Mouse (Mus musculus) cerebellum, adult 2 months (tissue): ENCODE data around the gene Ifna4.

Source experiments
- CTCF ChIP-seq: fragments of 200-500 bp; IDR thresholded peaks from 2 replicates; pipeline ENCODE4 v1.5.1; 2011; ENCODE audit warnings: low read depth, mild to moderate bottlenecking, control low read depth, low read length, moderate library complexity, borderline replicate concordance; ENCODE audit not compliant: insufficient read depth
- POLR2A ChIP-seq: fragments of 200-500 bp; IDR thresholded peaks from 2 replicates; pipeline ENCODE4 v1.6.1; 2011; ENCODE audit warnings: low read length, control low read depth, borderline replicate concordance; ENCODE audit not compliant: insufficient read depth

DNA sequence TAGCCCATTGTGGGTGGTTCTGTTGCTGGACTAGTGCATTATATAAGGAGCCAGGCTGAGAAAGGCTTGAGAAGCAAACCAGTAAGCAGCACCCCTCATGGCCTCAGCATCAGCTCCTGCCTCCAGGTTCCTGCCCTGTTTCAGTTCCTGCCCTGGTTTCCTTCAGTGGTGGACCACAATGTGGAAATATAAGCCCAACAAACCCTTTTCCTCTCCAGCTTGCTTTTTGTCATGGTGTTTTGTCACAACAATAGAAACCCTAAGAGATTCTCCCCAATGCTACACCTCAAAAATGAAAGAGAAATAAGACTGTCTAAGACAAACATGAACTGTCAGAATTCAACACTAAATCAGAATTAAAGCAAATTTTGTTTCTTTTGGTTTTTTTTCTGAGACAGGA is 17.6 kb downstream of the Ifna4 start:
- TF ChIP-seq CTCF (no peak), POLR2A (no peak)
